Mouse (Mus musculus): ENCODE measurements around the gene Aak1. TPM values are rescaled to one million over a fixed set of nuclear protein-coding genes. Genes with fewer than 3 reads are reported as not detected.

The Aak1 gene
- total and polyA plus RNA-seq, 3 experiments = 2.8 to 21.0 (median 7.1) TPM

- TF ChIP-seq CHD2 (IDR thresholded peaks at IDR 0.05; ENCODE audit: low read length) (no peak), EP300 (IDR thresholded peaks at IDR 0.05; ENCODE audit: low read length) (peak; percentile 40)
- in situ Hi-C loops (cut with MboI; ENCODE audit: low pct_ligation_motif_present, low pct_unique_long_range_greater_than_20kb, low sequenced_read_pairs) = no loop called here
- H3K36me3 ChIP-seq (replicated peaks in 1 of 2; ENCODE audit: control insufficient read depth in 1 of 2, insufficient read depth in 1 of 2, low read length in 1 of 2) = peaks cover 12 to 45% of the 10 kb centered on the region in 2 experiments
Measured at GRCm38 (mm10) chr6:86950141-86950540, 100.8 kb downstream of the Aak1 start.

DNA sequence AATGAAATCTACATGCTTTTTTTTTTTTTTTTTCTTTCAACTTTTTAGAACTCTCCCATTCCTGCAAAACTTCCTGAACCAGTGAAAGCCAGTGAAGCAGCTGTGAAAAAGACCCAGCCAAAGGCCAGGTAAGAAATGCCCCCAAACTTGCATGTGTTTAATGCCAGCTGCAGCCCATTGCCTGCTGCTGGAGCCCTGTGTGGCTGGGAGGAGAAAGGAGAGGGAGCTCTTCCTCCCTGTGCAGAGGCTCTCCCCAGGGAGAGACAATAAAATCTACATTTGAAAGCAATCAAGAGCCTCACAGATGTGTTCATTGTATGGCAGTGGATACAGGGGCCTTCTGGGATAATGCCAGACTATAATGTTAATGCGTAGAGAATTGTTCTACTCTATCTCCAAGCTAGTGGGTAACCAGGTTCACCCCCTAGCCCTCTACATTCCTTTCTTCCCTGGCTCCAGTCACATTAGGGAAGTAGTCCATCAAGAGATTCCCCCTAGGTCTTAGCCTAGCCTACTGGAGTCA lies 101.5 kb downstream of the Aak1 start:
- TF ChIP-seq SIN3A (IDR thresholded peaks at IDR 0.05; ENCODE audit: low read length) (no peak), MAX (IDR thresholded peaks at IDR 0.05; ENCODE audit: low read length) (no peak), CTCF (conservative IDR thresholded peaks at IDR 0.05 in 1 of 2, IDR thresholded peaks at IDR 0.05 in 1 of 2; ENCODE audit: low read depth in 2 of 2, low read length in 2 of 2) (no peak), HCFC1 (IDR thresholded peaks at IDR 0.05; ENCODE audit: low read depth, low read length) (no peak), CHD2 (IDR thresholded peaks at IDR 0.05; ENCODE audit: low read length) (no peak), NELFE (IDR thresholded peaks at IDR 0.05; ENCODE audit: low read depth, low read length) (no peak), MYC (IDR thresholded peaks at IDR 0.05; ENCODE audit: low read depth, low read length) (no peak)
- H3K9me3 ChIP-seq (replicated peaks; ENCODE audit: low read length) = no peaks in the 10 kb centered on the region
- no peak overlapping the region for H3K4me3 ChIP-seq (replicated peaks in 1 of 3; ENCODE audit: low read depth in 2 of 3, low read length in 2 of 3, poor library complexity in 1 of 3)
- in situ Hi-C loops (cut with MboI; ENCODE audit: low pct_ligation_motif_present, low pct_unique_long_range_greater_than_20kb, low sequenced_read_pairs) = no loop called here
- H3K36me3 ChIP-seq (replicated peaks in 1 of 2; ENCODE audit: control insufficient read depth in 1 of 2, insufficient read depth in 1 of 2, low read length in 1 of 2) = peaks cover 16 to 46% of the 10 kb centered on the region in 2 experiments
- no peaks in the 10 kb centered on the region for H3K79me2 ChIP-seq (replicated peaks; ENCODE audit: control insufficient read depth, extremely low read depth, insufficient read depth, poor library complexity, severe bottlenecking)
- dilution Hi-C loops (cut with MboI; ENCODE audit: extremely low pct_ligation_motif_present, extremely low pct_unique_long_range_greater_than_20kb, low sequenced_read_pairs) = no loop called here
- DNase-seq (ENCODE audit: extremely low read depth) = no peak
- no peaks in the 10 kb centered on the region for H3K27me3 ChIP-seq (replicated peaks)
- H3K4me2 ChIP-seq (ENCODE audit: insufficient read depth, low read depth, poor library complexity, severe bottlenecking) = no peak overlapping the region
- H3K9ac ChIP-seq (ENCODE audit: insufficient read depth, low read depth) = no peak overlapping the region
- H3K27ac ChIP-seq (ENCODE audit: insufficient read depth, low read depth) = no peak overlapping the region
- H3K4me1 ChIP-seq (ENCODE audit: control insufficient read depth in 1 of 2, insufficient read depth in 2 of 2) = peaks cover 6 to 47% of the 10 kb centered on the region in 2 experiments; a peak in 3 of 4 replicates

More at GRCm38 (mm10) chr6:86950141-86950540, 100.8 kb downstream of the Aak1 start:
- no peaks in the 10 kb centered on the region for H3K27me3 ChIP-seq (replicated peaks)
- H3K79me2 ChIP-seq (replicated peaks; ENCODE audit: control insufficient read depth, extremely low read depth, insufficient read depth, poor library complexity, severe bottlenecking) = no peaks in the 10 kb centered on the region
- no peak overlapping the region for H3K4me2 ChIP-seq (ENCODE audit: insufficient read depth, low read depth, poor library complexity, severe bottlenecking)
- H3K9me3 ChIP-seq (replicated peaks; ENCODE audit: low read length) = no peaks in the 10 kb centered on the region
- H3K27ac ChIP-seq (ENCODE audit: insufficient read depth, low read depth) = no peak overlapping the region
- H3K9ac ChIP-seq (ENCODE audit: insufficient read depth, low read depth) = no peak overlapping the region
- H3K4me1 ChIP-seq (ENCODE audit: control insufficient read depth in 1 of 2, insufficient read depth in 2 of 2) = peaks cover 6 to 44% of the 10 kb centered on the region in 2 experiments; a peak in 3 of 4 replicates
- no peak overlapping the region for H3K4me3 ChIP-seq (replicated peaks in 1 of 3; ENCODE audit: low read depth in 2 of 3, low read length in 2 of 3, poor library complexity in 1 of 3)
- dilution Hi-C loops (cut with MboI; ENCODE audit: extremely low pct_ligation_motif_present, extremely low pct_unique_long_range_greater_than_20kb, low sequenced_read_pairs) = no loop called here
- peak; percentile 41 for DNase-seq (ENCODE audit: extremely low read depth)

DNA sequence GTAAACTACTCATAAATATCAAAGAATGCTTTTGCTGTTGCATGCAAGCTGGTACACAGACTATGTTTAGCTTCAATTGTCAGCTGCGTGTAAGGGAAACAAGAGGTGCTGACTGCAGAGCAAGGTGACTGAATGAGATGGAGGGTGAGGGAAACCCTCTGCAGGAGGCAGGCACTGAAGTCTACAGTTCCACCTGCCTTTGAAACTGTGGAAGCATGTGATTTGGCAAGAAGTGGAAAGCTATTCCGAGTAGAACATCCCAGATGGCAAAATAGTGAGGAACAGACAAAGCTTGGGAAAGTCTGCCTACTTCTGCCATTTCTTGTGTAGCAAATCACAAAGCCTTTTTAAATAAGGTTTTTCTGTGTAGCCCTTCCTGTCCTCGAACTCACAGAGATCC lies 106.4 kb downstream of the Aak1 start:
- in situ Hi-C loops (cut with MboI; ENCODE audit: low pct_ligation_motif_present, low pct_unique_long_range_greater_than_20kb, low sequenced_read_pairs) (no loop called here), dilution Hi-C loops (cut with MboI; ENCODE audit: extremely low pct_ligation_motif_present, extremely low pct_unique_long_range_greater_than_20kb, low sequenced_read_pairs) (no loop called here)
- H3K36me3 ChIP-seq (replicated peaks in 1 of 2; ENCODE audit: control insufficient read depth in 1 of 2, insufficient read depth in 1 of 2, low read length in 1 of 2) = peaks cover 23 to 69% of the 10 kb centered on the region in 2 experiments
- no peaks in the 10 kb centered on the region for H3K27me3 ChIP-seq (replicated peaks)
- H3K9ac ChIP-seq (ENCODE audit: insufficient read depth, low read depth) = no peak overlapping the region
- H3K4me3 ChIP-seq (replicated peaks in 1 of 3; ENCODE audit: low read depth in 2 of 3, low read length in 2 of 3, poor library complexity in 1 of 3) = no peak overlapping the region
- no peak overlapping the region for H3K27ac ChIP-seq (ENCODE audit: insufficient read depth, low read depth)
- H3K4me1 ChIP-seq (ENCODE audit: control insufficient read depth in 1 of 2, insufficient read depth in 2 of 2) = peaks cover 0 to 17% of the 10 kb centered on the region in 2 experiments; a peak in 2 of 4 replicates
- TF ChIP-seq PAX5 (IDR thresholded peaks at IDR 0.05; ENCODE audit: low read length) (no peak), BHLHE40 (IDR thresholded peaks at IDR 0.05; ENCODE audit: low read depth, low read length) (no peak), POLR2AphosphoS2 (IDR thresholded peaks at IDR 0.05; ENCODE audit: low read depth, low read length) (no peak), SMC3 (IDR thresholded peaks at IDR 0.05; ENCODE audit: low read depth, low read length) (no peak), SIN3A (IDR thresholded peaks at IDR 0.05; ENCODE audit: low read length) (no peak), E2F4 (IDR thresholded peaks at IDR 0.05; ENCODE audit: insufficient replicate concordance, low read depth, low read length) (no peak), UBTF (IDR thresholded peaks at IDR 0.05; ENCODE audit: low read depth, low read length) (no peak), RCOR1 (conservative IDR thresholded peaks at IDR 0.05; ENCODE audit: low read depth, low read length) (no peak), USF2 (conservative IDR thresholded peaks at IDR 0.05; ENCODE audit: low read depth, low read length) (no peak), MYC (IDR thresholded peaks at IDR 0.05; ENCODE audit: low read depth, low read length) (no peak), NRF1 (IDR thresholded peaks at IDR 0.05; ENCODE audit: low read depth, low read length) (no peak), EP300 (IDR thresholded peaks at IDR 0.05; ENCODE audit: low read length) (no peak), MEF2A (IDR thresholded peaks at IDR 0.05; ENCODE audit: borderline replicate concordance, low read depth, low read length) (no peak), MAFK (IDR thresholded peaks at IDR 0.05; ENCODE audit: insufficient replicate concordance, low read length) (no peak), RAD21 (IDR thresholded peaks at IDR 0.05; ENCODE audit: low read depth, low read length) (no peak), TCF12 (IDR thresholded peaks at IDR 0.05; ENCODE audit: low read depth, low read length) (no peak), USF1 (IDR thresholded peaks at IDR 0.05; ENCODE audit: low read depth, low read length) (no peak), JUND (conservative IDR thresholded peaks at IDR 0.05; ENCODE audit: low read depth, low read length) (no peak)
- H3K4me2 ChIP-seq (ENCODE audit: insufficient read depth, low read depth, poor library complexity, severe bottlenecking) = no peak overlapping the region
- H3K79me2 ChIP-seq (replicated peaks; ENCODE audit: control insufficient read depth, extremely low read depth, insufficient read depth, poor library complexity, severe bottlenecking) = no peaks in the 10 kb centered on the region
- no peaks in the 10 kb centered on the region for H3K9me3 ChIP-seq (replicated peaks; ENCODE audit: low read length)
- no peak for DNase-seq (ENCODE audit: extremely low read depth)
